Mouse (Mus musculus) liver, embryonic 16.5 days (tissue): ENCODE measurements at regions not wholly inside any gene's neighbourhood (a gene's known extent, or its start where the extent isn't known, plus 50 kb on each side); places are given as distances from the start of the nearest gene placed in this dataset.

Experiments used
- ATAC-seq: fragments of 200-750 bp; cut with Nextera tagmentation; 2 replicates; pipeline ENCODE4 v1.8.0; 2017; ENCODE audit warnings: low read depth, mild to moderate bottlenecking, moderate number of reproducible peaks, moderate library complexity
- H3K27ac ChIP-seq: fragments of 300-500 bp; sonication (generic); 2 replicates; pipeline ENCODE4 v1.5.1; 2014; ENCODE audit warnings: mild to moderate bottlenecking, low read length
- H3K27me3 ChIP-seq: fragments of 300-500 bp; sonication (generic); 2 replicates; pipeline ENCODE4 v1.6.1; 2014; ENCODE audit warnings: low read depth, low read length, mixed read lengths; ENCODE audit not compliant: control insufficient read depth, insufficient read depth
- H3K36me3 ChIP-seq: fragments of 300-500 bp; sonication (generic); 2 replicates; pipeline ENCODE4 v1.6.1; 2014; ENCODE audit warnings: mild to moderate bottlenecking; ENCODE audit not compliant: control insufficient read depth, insufficient read depth
- H3K4me1 ChIP-seq: fragments of 300-500 bp; sonication (generic); 2 replicates; pipeline ENCODE4 v1.6.1; 2014; ENCODE audit warnings: low read depth, low read length, mixed read lengths; ENCODE audit not compliant: control insufficient read depth
- H3K4me2 ChIP-seq: fragments of 300-500 bp; sonication (generic); 2 replicates; pipeline ENCODE4 v1.6.1; 2014; ENCODE audit warnings: low read depth, low read length, mixed read lengths
- H3K4me3 ChIP-seq: fragments of 300-500 bp; sonication (generic); 2 replicates; pipeline ENCODE4 v1.5.1; 2014; ENCODE audit warnings: low read depth, mild to moderate bottlenecking, low read length
- H3K9ac ChIP-seq: fragments of 300-500 bp; sonication (generic); 2 replicates; pipeline ENCODE4 v1.6.1; 2014; ENCODE audit warnings: low read depth, low read length
- H3K9me3 ChIP-seq: fragments of 300-500 bp; sonication (generic); replicated peaks from 2 replicates; pipeline ENCODE4 v1.6.1; 2016; ENCODE audit warnings: low read length; ENCODE audit not compliant: control insufficient read depth
- WGBS: fragments of 180-500 bp; shearing (Covaris S2); extraction: QIAGEN DNeasy Blood & Tissue Kit; methylation state at CpG from one replicate; pipeline ENCODE4 v1.1.7; 2014; ENCODE audit not compliant: insufficient replicate concordance; 5-methylcytosine and 5-hydroxymethylcytosine counted together

DNA sequence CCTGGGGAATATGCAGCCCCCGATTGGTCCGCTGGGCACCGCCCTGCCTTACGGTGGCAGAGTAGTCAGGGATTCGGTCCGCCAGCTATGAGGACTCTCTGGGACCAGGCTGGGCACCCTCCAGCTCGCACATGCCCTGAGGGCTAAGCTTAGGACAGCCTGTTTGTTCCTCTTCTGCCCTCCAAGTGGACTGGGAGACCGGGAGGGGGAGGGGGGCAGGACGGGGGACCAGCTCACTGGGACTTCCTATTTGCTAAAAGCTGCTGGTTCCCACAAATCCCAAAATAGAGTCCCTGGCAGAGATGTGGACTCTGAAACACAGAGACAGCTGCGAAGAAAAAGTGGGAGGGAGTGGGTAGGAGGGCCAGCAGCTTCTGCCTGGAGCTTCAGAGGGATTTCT is 423.6 kb upstream of the Tbx3 start:
- no peak overlapping the region for H3K9ac ChIP-seq
- H3K4me2 ChIP-seq: no peak overlapping the region
- no peak overlapping the region for H3K4me3 ChIP-seq
- no peaks in the 10 kb centered on the region for H3K36me3 ChIP-seq
- H3K27ac ChIP-seq: no peak overlapping the region
- no peaks in the 10 kb centered on the region for H3K4me1 ChIP-seq
- ATAC-seq: no peak
- H3K9me3 ChIP-seq: no peaks in the 10 kb centered on the region
- no peaks in the 10 kb centered on the region for H3K27me3 ChIP-seq
- 48% methylated on average over 10 of the region's 10 CpGs for WGBS

DNA sequence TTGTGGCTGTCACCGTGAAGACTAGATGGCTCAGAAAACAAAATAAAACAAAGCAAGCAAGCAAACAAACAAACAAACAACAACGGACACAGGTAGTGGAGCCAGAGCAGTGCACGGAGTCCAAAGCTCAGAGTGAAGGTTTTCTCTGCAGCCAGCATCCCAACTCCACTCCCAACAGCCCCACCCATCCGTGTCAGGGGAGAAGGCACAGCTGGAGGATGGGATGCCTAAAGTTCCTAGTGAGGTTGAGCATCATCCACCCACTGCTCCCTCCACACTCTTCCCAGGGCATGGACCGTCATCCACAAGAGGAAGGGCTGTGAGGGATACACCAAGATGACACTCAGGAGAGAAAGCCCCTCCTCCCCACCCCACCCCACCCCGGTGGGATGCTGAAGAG is 421.8 kb upstream of the Tbx3 start:
- H3K27ac ChIP-seq: no peak overlapping the region
- ATAC-seq: no peak

DNA sequence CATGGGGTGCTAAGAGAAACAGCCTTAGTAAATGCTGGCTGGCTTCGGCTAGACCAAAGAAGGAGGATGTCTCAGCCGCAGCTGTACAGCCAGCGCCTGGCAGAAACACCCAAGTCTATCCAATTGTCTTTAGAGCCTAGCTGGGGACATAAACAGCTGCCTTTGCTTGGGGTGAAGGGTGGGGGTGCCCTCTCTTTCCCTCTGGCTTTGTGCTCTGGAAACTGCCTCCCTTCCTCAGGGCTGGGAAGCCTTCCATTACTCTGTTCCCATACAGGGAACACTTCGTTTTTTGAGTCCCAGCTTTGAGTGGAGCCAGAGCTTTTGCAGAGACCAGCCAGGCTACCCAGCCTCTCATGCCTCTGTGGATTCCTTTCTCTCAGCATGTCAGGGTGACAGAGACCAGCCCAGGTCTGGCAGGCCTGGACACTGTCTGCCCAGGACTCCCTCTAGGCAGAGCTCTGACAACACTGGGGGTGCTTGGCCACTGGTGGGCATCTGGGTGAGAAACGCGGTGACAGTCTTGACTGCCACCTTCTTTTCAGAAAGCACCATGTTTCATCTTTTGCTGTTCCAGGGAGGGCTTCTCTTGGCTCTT is 421.2 kb upstream of the Tbx3 start:
- Histone ChIP-seq H3K36me3 (no peaks in the 10 kb centered on the region), H3K4me2 (no peak overlapping the region), H3K9ac (no peak overlapping the region), H3K27ac (no peak overlapping the region), H3K27me3 (no peaks in the 10 kb centered on the region), H3K4me1 (no peaks in the 10 kb centered on the region), H3K9me3 (no peaks in the 10 kb centered on the region), H3K4me3 (no peak overlapping the region)
- WGBS: 49% methylated on average over 6 of the region's 6 CpGs
- no peak for ATAC-seq

More for the DNA sequence above, 421.8 kb upstream of the Tbx3 start:
- Histone ChIP-seq H3K9ac (no peak overlapping the region), H3K27me3 (no peaks in the 10 kb centered on the region), H3K4me1 (no peaks in the 10 kb centered on the region), H3K9me3 (no peaks in the 10 kb centered on the region), H3K36me3 (no peaks in the 10 kb centered on the region), H3K4me3 (no peak overlapping the region), H3K4me2 (no peak overlapping the region)
- WGBS: 41% methylated on average over 6 of the region's 6 CpGs

DNA sequence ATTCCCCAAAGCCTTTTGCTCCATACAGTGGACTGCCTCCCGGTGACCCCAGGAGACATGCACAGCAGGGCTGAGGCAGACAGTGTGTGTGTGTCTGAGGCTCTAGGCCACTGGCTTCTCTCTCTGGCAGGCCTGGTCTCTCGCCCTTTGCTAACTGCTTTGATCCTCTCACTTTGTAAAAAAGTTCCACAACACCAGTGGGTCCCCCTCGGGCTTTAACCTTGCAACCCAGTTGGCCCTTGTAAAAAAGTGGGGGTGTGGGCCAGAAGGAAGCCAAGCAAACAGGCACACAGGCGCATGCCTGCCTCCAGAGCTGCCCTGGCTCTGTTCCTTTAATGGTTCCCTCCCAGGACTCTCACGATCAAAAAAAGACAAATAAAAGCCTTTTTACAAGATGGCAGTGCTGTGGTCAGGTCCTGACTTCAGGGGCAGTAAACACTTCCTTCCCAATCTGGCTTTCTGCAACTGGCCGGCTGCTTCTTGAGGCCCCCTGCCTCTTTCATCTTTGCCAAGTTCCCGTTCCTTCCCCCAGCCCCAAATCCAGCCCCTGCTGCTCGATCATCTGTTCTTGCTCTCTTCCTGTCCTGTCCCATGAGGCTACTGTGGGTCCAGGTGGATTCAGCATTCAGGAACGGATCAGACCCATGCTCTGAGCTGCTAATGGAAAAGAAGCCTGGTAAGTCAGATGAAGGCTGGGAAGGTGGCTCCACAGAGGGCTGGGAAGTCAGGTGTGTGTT is 419.0 kb upstream of the Tbx3 start:
- Histone ChIP-seq H3K36me3 (no peaks in the 10 kb centered on the region), H3K27me3 (no peaks in the 10 kb centered on the region), H3K9me3 (no peaks in the 10 kb centered on the region), H3K4me1 (no peaks in the 10 kb centered on the region), H3K4me2 (no peak overlapping the region), H3K9ac (no peak overlapping the region), H3K27ac (no peak overlapping the region), H3K4me3 (no peak overlapping the region)
- 26% methylated on average over 9 of the region's 9 CpGs for WGBS
- ATAC-seq: no peak

DNA sequence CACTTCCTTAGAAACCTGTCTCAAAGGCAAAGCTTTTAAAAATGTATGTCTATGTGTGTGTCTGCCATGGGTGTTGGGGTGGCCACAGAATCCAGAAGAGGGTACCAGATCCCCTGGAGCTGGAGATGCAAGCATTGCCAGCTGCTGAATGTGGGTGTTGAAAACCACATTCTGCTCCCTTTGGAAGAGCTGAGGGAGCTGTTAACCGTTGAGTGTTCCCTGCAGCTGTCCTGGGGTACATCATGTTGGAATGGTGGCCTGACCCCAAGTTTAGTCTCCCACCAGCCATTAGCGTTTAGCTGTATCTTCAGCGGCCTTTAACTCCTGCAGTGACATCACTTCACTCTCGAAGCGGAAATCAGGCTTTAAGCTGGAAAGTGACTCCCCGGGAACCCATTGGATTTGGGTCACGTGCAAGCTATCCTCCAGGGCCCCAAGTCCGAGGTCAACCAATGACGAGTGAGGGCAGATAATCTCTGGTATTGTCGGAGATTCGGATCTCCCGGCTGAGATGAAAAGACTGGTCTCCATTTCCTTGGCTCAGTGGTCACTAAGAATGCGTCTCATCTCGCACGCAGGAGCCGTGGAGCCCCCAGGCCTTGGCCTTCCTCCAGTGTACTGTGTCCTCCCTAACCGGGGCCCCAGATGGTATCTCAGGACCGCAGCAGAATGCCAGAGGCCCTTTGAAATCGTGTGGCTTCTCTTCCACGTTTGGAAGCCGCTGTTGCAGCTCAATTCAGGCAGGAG is 412.9 kb upstream of the Tbx3 start:
- Histone ChIP-seq H3K4me1 (no peaks in the 10 kb centered on the region), H3K4me2 (no peak overlapping the region), H3K27me3 (no peaks in the 10 kb centered on the region), H3K27ac (no peak overlapping the region), H3K4me3 (no peak overlapping the region), H3K9ac (no peak overlapping the region), H3K9me3 (no peaks in the 10 kb centered on the region), H3K36me3 (no peaks in the 10 kb centered on the region)
- no peak for ATAC-seq
- 52% methylated on average over 21 of the region's 21 CpGs for WGBS

DNA sequence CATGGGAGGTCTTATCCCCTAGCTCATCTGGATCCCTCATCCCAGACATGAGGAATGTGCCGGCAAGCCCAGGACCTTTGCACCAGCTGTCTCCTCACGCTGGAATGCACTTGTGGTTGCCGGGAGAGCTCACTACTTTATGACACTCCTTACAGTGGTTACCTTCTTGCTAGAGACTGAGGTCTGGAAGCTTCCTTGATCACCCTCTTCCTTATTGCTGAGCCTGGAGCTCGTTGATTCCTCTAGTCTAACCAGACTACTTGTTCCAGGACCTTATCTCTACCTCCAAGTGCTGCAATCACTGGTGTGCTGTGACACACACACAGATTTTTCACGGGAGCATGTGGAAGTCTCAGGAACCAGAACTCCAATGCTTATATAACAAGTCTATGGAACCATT is 411.6 kb upstream of the Tbx3 start:
- Histone ChIP-seq H3K4me1 (no peaks in the 10 kb centered on the region), H3K4me2 (no peak overlapping the region), H3K4me3 (no peak overlapping the region), H3K27ac (no peak overlapping the region), H3K9me3 (no peaks in the 10 kb centered on the region), H3K36me3 (no peaks in the 10 kb centered on the region), H3K9ac (no peak overlapping the region), H3K27me3 (no peaks in the 10 kb centered on the region)
- no peak for ATAC-seq
- WGBS: 54% methylated on average over 5 of the region's 5 CpGs

DNA sequence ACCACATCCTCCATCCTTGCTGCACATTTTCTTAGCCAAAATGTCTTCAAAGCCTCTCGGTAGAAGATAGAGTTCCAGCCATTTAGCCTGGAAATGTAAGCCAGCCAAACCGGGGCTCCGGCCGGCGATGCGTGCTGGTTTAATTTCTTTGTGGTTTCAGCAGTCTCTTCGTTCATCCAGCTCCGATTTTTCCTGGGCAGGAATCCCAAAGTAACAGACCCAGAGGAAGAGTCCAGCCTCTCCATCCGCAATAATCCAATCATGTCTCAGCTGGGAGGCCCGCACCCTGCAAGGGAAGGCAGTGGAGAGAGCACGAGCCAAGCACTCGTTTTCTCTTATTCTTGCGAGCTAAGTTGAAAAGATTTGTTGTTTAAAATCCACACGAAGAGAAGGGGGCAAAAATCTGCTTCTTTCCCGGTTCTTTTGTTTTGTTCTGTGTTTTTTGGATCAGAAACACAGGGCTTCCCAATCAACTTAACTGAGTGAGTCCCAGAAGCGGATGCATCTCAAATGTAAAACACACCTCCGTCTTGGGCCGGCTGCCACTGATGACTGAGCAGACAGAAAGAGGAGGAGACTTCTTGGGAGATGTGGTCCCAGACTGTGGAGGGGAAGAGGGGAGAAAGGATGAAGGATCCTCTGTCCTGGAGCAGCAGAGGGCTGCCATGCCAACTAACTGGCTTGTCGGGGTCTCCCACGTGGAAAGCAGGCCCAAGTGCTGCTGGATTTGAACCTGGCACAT is 405.1 kb upstream of the Tbx3 start:
- Histone ChIP-seq H3K4me1 (no peaks in the 10 kb centered on the region), H3K4me3 (no peak overlapping the region), H3K9me3 (no peaks in the 10 kb centered on the region), H3K9ac (no peak overlapping the region), H3K4me2 (no peak overlapping the region), H3K36me3 (no peaks in the 10 kb centered on the region), H3K27me3 (no peaks in the 10 kb centered on the region), H3K27ac (no peak overlapping the region)
- 74% methylated on average over 20 of the region's 20 CpGs for WGBS
- no peak for ATAC-seq

DNA sequence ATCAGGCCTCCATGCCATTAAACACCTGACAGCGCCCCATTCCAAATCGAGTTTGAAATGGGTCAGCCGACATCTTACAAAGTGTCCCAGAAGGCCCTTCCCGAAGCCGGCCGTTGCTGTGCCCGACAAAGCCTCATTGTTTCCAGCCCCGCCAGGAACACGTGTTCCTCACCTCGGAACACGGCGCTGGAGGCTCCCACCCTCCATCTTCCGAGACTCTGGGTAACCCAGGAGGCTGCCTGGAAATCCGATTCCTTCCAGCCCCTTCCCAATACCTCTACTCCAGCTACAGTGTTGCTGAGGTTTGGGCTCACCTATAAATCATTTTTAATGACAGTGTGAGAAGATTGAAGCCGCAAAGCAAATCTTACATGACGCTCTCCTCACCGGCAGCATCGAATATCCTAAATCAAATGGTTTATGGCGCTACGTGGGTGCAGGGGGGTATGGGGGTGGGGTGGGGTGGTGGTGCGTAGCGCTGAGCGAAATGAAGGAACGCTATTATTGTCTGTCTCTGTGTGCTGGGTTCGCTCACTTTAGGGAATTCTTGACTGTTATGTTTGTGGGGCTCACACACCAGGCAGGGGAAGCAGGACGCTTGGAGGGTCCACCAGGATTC is 399.1 kb upstream of the Tbx3 start:
- no peak for ATAC-seq
- Histone ChIP-seq H3K9ac (no peak overlapping the region), H3K4me2 (no peak overlapping the region), H3K27me3 (no peaks in the 10 kb centered on the region), H3K9me3 (no peaks in the 10 kb centered on the region), H3K4me3 (no peak overlapping the region), H3K36me3 (no peaks in the 10 kb centered on the region), H3K4me1 (no peaks in the 10 kb centered on the region), H3K27ac (no peak overlapping the region)
- 81% methylated on average over 26 of the region's 26 CpGs for WGBS
